Mouse (Mus musculus): ENCODE results near the gene Eea1.
"Not testable (repeated sequence)": the region's sequence is repeated elsewhere in the genome, so short reads cannot be mapped to it uniquely, and the experiment has no call there.

Eea1 gene

GRCm38 (mm10) chr10:96067347-96067746 lies 126.9 kb downstream of the Eea1 start:
- no peak for DNase-seq (ENCODE audit: low spot score)

- peak; percentile 87 for DNase-seq (ENCODE audit: low spot score)
Measured at GRCm38 (mm10) chr10:96074386-96074785, 133.9 kb downstream of the Eea1 start.

DNA sequence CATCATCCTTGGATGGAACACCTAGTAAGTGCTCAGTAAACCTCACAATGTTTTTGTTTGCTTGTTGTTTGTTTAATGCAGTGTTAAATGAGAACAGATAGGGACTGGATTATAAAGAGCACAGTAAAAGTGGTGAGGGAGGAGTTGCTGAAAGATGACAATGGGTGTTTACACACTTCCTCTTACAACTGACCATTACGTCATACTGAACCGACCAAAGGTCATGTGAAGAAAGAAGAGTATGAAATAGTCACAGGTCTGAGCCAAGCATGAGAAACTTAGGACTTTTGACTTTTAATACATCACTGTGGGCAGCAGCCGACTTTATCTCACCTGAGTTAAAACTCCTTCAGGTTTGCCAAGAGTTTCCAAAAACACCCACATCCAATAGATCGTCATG lies 135.0 kb downstream of the Eea1 start:
- DNase-seq (ENCODE audit: low spot score): no peak

DNA sequence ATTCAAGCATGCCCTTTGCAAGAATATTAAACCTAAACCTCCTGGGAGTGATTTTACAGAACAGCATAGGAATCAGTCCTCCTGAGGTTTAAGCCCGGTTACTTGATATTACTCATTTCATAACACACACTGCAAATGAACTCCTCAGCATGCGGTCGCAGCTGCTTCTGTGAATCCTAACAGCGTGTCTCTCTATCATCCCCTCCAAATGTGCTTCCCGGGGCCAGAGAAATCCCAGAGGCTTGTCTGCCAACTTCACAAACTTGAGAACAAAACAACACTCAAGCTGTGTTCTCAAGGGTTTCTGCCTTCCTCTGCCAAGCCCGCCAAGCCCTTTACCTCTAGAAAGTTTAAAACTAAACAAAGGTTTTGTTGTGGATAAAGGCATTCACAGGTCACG lies 135.4 kb downstream of the Eea1 start:
- peak; percentile 29 for DNase-seq (ENCODE audit: low spot score)

DNA sequence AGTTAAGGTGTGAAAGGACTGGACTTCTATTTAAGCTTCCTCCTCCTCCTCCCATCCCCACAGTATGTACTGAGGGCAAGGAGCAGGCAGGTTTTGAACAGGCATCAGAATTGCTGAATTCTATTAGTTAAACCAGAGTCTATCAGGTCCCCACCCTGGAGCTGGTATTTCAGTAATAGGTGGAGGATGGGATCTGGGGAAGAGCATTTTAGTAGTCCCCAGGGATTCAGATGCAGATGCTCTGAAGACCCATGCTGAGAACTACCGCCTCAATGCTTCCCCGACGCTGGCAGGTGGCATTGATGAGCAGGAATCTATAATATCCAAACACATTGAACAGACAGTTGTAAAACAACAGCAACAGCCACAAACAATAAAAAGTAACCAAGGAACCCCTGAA lies 136.0 kb downstream of the Eea1 start:
- no peak for DNase-seq (ENCODE audit: low spot score)

GRCm38 (mm10) chr10:96077480-96078066 lies 137.1 kb downstream of the Eea1 start:
- not testable (repeated sequence) for DNase-seq (ENCODE audit: low spot score)

DNA sequence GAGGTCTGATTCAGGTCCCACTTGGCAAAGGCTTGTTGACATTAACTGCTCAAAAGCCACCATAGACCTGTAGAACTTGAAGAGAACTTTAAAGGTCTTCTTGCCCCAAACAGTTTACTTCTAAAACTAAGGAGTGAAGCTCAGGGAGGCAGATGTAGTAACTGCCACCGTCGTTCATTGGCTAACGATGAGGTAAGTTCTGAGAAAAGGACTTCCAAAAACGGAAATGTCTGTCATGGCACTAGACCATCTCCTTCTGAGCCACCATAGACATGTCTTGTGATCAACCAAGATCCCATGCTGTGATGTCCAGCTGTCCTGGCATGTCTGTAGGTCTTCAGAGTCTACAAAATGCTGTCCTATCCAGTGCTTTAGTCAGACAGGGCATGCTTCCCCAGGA lies 139.4 kb downstream of the Eea1 start:
- DNase-seq (ENCODE audit: low spot score): no peak

DNA sequence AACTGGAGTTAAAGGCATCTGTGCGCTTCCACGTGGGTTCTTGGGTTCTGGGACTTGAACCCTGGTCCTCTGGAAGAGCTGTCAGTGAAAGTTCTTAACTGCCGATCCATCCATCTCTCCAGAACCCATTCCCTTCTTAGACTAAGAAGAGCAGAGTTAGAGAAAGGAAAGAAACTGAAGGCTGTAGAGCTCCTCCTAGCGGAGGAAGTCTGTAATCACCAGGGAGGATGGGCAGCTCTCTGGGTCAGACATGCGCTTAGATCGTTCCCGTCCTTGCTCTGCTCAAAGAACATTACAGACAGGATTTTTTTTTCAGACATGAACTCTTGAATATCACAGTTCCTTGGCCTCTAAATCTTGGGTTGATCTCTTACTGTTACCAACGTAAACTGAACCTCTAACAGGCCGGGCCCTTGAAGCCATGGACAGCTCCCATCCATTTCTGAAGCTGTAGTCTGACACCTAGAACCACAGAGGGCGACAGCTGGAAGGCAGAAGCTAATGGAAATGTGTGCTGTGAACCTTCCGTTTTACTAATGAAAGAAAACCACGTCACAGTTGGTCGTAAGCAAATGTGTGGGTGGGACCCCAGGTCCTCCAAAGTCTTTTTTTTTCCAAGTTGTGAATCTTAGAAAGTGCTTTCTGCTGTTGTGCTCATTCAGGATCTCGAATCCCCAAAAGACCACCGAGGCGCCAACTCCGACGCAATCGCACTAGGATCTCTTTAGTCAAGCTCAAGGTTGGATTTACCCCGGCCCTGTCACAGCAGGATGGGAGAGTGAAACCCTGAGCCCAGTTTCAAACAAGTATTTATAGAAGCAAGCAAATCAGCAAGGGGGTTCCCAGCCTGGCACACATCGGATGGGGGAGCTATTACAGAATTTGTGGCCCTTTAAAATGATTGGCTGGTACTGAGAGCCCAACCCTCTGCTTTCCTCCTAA lies 140.3 kb downstream of the Eea1 start:
- DNase-seq (ENCODE audit: low spot score): peak; percentile 20

DNA sequence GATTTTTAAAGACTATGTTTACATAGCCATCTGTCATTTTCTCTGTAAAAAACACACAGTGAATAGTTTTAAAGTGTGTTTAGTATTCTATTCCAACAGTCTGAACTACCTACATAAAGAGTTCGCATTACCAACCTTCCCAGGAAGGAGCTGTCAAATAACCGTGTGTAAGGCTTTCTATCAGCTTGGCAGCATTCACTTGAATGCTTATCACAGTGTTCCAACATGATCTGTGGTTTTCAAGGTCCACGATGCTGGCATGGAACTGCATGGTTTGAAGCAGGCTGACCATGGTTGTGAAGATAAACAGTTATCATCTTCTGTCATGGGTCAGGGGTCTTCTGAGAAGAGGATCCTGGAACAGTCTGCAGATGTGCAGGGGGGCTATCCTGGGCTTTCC lies 141.8 kb downstream of the Eea1 start:
- DNase-seq (ENCODE audit: low spot score): no peak

- no peak for DNase-seq (ENCODE audit: low spot score)
Measured at GRCm38 (mm10) chr10:96089744-96090143, 149.3 kb downstream of the Eea1 start.

DNA sequence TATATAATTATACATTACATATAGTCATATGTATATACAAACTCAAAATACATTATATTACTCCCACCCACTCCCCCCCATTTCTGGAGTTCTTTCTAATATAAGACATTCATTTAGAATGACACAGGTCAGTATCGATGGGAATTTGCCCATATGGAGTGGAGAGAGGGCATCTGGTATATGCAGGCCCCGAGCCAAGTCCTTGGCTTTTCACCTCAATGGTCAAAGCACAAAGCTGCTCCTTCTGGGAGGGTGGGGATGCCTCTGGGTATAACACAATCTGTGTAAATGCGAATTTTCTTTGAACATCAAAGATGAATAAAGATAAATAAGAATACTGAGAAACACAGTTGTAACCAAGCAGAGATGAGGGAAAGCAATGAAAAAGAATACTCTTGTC lies 149.9 kb downstream of the Eea1 start:
- DNase-seq (ENCODE audit: low spot score): no peak

- no peak for DNase-seq (ENCODE audit: low spot score)
Measured at GRCm38 (mm10) chr10:96093890-96094531, 153.6 kb downstream of the Eea1 start.

DNA sequence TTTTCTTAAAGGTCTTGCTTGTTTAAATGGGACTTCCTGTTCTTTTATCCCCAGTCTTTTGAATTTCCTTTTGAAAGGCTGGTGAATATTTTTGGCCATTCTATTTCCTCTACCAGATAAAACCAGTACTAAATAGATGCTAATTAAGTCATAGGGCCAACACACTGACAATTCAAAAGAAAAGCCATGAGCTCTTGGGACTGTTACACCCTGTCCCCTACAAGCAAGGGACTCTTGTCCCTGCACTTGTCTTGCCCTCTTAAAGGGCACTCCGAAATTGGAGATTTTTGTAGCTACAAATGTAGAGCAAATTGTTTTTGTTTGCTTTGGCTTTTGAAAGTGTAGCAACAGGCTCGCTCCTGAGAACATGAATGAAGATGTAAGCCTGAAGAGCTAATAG lies 154.1 kb downstream of the Eea1 start:
- no peak for DNase-seq (ENCODE audit: low spot score)

Data from lung, postnatal 25 days (tissue).